Mouse (Mus musculus) midbrain, embryonic 13.5 days (tissue): Measurements from ENCODE around the gene Pmch. TPM values are rescaled to one million over a fixed set of nuclear protein-coding genes. Genes with fewer than 3 reads are reported as not detected.

Experiments
- polyA plus RNA-seq: library from polyadenylated mRNA; unstranded; fragments of >200 nt; fragmentation: Nextera tagmentation; extraction: Ambion mirVana; gene quantifications from 2 replicates; pipeline ENCODE4 v1.2.1, GENCODE M21; 2015

Gene Pmch
- polyA plus RNA-seq, 1 experiment from 2014 or later: 12.2 TPM

Other genes with a start within 250 kb of the Pmch start
- gene Igf1, start 232.8 kb upstream of the Pmch start, polyA plus RNA-seq: 4.0 and 5.3 TPM in 2 replicates
- gene Parpbp, start 55.9 kb downstream of the Pmch start, polyA plus RNA-seq: 4.9 and 5.8 TPM in 2 replicates
- gene Nup37, start 55.9 kb downstream of the Pmch start, polyA plus RNA-seq: 43.8 and 43.9 TPM in 2 replicates
- gene Washc3, start 110.0 kb downstream of the Pmch start, polyA plus RNA-seq: 45.1 and 49.0 TPM in 2 replicates